Mouse (Mus musculus) lung, adult 2 months (tissue): ENCODE measurements around the gene Tmem63a.

Experiments used
- CTCF ChIP-seq: fragments of 200-500 bp; IDR thresholded peaks from 2 replicates; pipeline ENCODE4 v1.5.1; 2011; ENCODE audit warnings: mild to moderate bottlenecking, low read length, control low read depth; ENCODE audit not compliant: insufficient read depth
- POLR2A ChIP-seq: fragments of 200-500 bp; IDR thresholded peaks from 2 replicates; pipeline ENCODE4 v1.6.1; 2011; ENCODE audit warnings: low read depth, mild to moderate bottlenecking, control low read depth, low read length, borderline replicate concordance; ENCODE audit errors: extremely low read depth

GRCm38 (mm10) chr1:180976110-180976679 lies 34.1 kb downstream of the Tmem63a start:
- TF ChIP-seq CTCF = peak; percentile 92
- TF ChIP-seq POLR2A = no peak
